Mouse (Mus musculus) brain, adult 2 months (tissue): ENCODE measurements around the gene Metrnl.
"Not testable (repeated sequence)": the region's sequence is repeated elsewhere in the genome, so short reads cannot be mapped to it uniquely, and the experiment has no call there.

Experiments used
- DNase-seq: peaks from one replicate; pipeline ENCODE4 v3.0.0; 2011; ENCODE audit warnings: low read depth, low spot score

Metrnl gene

GRCm38 (mm10) chr11:121701244-121701643 lies at the start of gene Metrnl:
Gene Metrnl (plus strand): TSS chr11:121701544.
- no peak for DNase-seq

GRCm38 (mm10) chr11:121651556-121651955 lies 49.8 kb upstream of the Metrnl start:
- no peak for DNase-seq

- DNase-seq: no peak
These were observed 49.4 kb upstream of the Metrnl start for GRCm38 (mm10) chr11:121651983-121652382.

- peak; percentile 88 for DNase-seq
These were observed 48.6 kb upstream of the Metrnl start for GRCm38 (mm10) chr11:121652547-121653305.

- peak; percentile 47 for DNase-seq
These were observed 47.7 kb upstream of the Metrnl start for GRCm38 (mm10) chr11:121653631-121654030.

- DNase-seq: no peak
These were observed 46.9 kb upstream of the Metrnl start for GRCm38 (mm10) chr11:121654406-121654945.

- peak; percentile 40 for DNase-seq
These were observed 46.1 kb upstream of the Metrnl start for GRCm38 (mm10) chr11:121655166-121655806.

GRCm38 (mm10) chr11:121655807-121656511 lies 45.4 kb upstream of the Metrnl start:
- no peak for DNase-seq

GRCm38 (mm10) chr11:121658151-121658550 lies 43.2 kb upstream of the Metrnl start:
- no peak for DNase-seq

GRCm38 (mm10) chr11:121660604-121661003 lies 40.7 kb upstream of the Metrnl start:
- not testable (repeated sequence) for DNase-seq

- no peak for DNase-seq
These were observed 40.2 kb upstream of the Metrnl start for GRCm38 (mm10) chr11:121661116-121661515.

GRCm38 (mm10) chr11:121667541-121667940 lies 33.8 kb upstream of the Metrnl start:
- DNase-seq: no peak

GRCm38 (mm10) chr11:121668776-121669175 lies 32.6 kb upstream of the Metrnl start:
- DNase-seq: no peak

GRCm38 (mm10) chr11:121670926-121671325 lies 30.4 kb upstream of the Metrnl start:
- DNase-seq: no peak

- DNase-seq: no peak
These were observed 28.9 kb upstream of the Metrnl start for GRCm38 (mm10) chr11:121672312-121672989.

- DNase-seq: peak; percentile 100
These were observed 28.3 kb upstream of the Metrnl start, which contains the start of gene B3gntl1 for GRCm38 (mm10) chr11:121672990-121673572. Gene B3gntl1 (minus strand): TSS chr11:121673153.

GRCm38 (mm10) chr11:121673629-121674028 lies 27.7 kb upstream of the Metrnl start:
- no peak for DNase-seq

- no peak for DNase-seq
These were observed 24.5 kb upstream of the Metrnl start for GRCm38 (mm10) chr11:121676836-121677235.

- peak; percentile 69 for DNase-seq
These were observed 21.8 kb upstream of the Metrnl start for GRCm38 (mm10) chr11:121679581-121679980.

GRCm38 (mm10) chr11:121680750-121681149 lies 20.6 kb upstream of the Metrnl start:
- DNase-seq: peak; percentile 21

- no peak for DNase-seq
These were observed 18.1 kb upstream of the Metrnl start for GRCm38 (mm10) chr11:121683243-121683642.
